Mouse (Mus musculus) spleen, postnatal 14 days (tissue): Measurements from ENCODE around the gene Wrb.

Source experiments
- DNase-seq, 2 experiments: peaks; one replicate each; pipeline ENCODE4 v3.0.0; 2021 to 2022; ENCODE audit warnings: low spot score in 2 of 2

Gene Wrb

GRCm38 (mm10) chr16:96158511-96159080 lies 13.4 kb downstream of the Wrb start:
- no peak for DNase-seq

- peak in 1 of 2 experiments; percentile 31 for DNase-seq
These were observed 14.0 kb downstream of the Wrb start for GRCm38 (mm10) chr16:96159091-96159731.

GRCm38 (mm10) chr16:96159794-96160346 lies 14.7 kb downstream of the Wrb start:
- DNase-seq = no peak

GRCm38 (mm10) chr16:96160927-96161326 lies 15.7 kb downstream of the Wrb start:
- DNase-seq = no peak

GRCm38 (mm10) chr16:96161336-96161735 lies 16.1 kb downstream of the Wrb start:
- DNase-seq = no peak

GRCm38 (mm10) chr16:96165723-96166264 lies 20.6 kb downstream of the Wrb start:
- no peak for DNase-seq

- DNase-seq = no peak
These were observed 23.6 kb downstream of the Wrb start for GRCm38 (mm10) chr16:96168837-96169236.

GRCm38 (mm10) chr16:96173648-96174047 lies 28.4 kb downstream of the Wrb start:
- no peak for DNase-seq

GRCm38 (mm10) chr16:96175399-96175798 lies 30.2 kb downstream of the Wrb start:
- DNase-seq = no peak

GRCm38 (mm10) chr16:96179156-96179555 lies 33.9 kb downstream of the Wrb start:
- no peak for DNase-seq

GRCm38 (mm10) chr16:96187619-96188018 lies 42.4 kb downstream of the Wrb start:
- DNase-seq = no peak

- peak; percentile 84 to 86 for DNase-seq
These were observed 46.6 kb downstream of the Wrb start, which contains the start of gene Lca5l for GRCm38 (mm10) chr16:96191531-96192506. Lca5l (minus strand) TSS chr16:96192271.

GRCm38 (mm10) chr16:96199913-96200701 lies 54.9 kb downstream of the Wrb start, which contains the start of gene Sh3bgr:
Sh3bgr (plus strand) TSS chr16:96200450.
- DNase-seq = no peak

GRCm38 (mm10) chr16:96200702-96201028 lies 55.5 kb downstream of the Wrb start:
- DNase-seq = no peak

GRCm38 (mm10) chr16:96201485-96202232 lies 56.5 kb downstream of the Wrb start:
- DNase-seq = no peak
